Mouse (Mus musculus) kidney, adult 2 months (tissue): ENCODE measurements at regions not wholly inside any gene's neighbourhood (a gene's known extent, or its start where the extent isn't known, plus 50 kb on each side); places are given as distances from the start of the nearest gene placed in this dataset.

Experiments
- CTCF ChIP-seq: fragments of 200-500 bp; conservative IDR thresholded peaks from 2 replicates; pipeline ENCODE4 v1.5.1; 2011; ENCODE audit warnings: low read depth, mild to moderate bottlenecking, control low read depth, low read length, moderate library complexity, mixed read lengths; ENCODE audit not compliant: insufficient read depth, insufficient read length
- POLR2A ChIP-seq: fragments of 200-500 bp; IDR thresholded peaks from one replicate; pipeline ENCODE4 v1.6.1; 2011; ENCODE audit warnings: low read depth, low read length, control low read depth

- TF ChIP-seq CTCF (no peak), POLR2A (no peak)
Measured at GRCm38 (mm10) chr4:31762199-31762598, 201.7 kb upstream of the Map3k7 start.
